Mouse (Mus musculus): ENCODE results near the gene Opa3.
"Not testable (repeated sequence)": the region's sequence is repeated elsewhere in the genome, so short reads cannot be mapped to it uniquely, and the experiment has no call there.

Gene Opa3

GRCm38 (mm10) chr7:19281680-19282304 is 53.7 kb downstream of the Opa3 start:
- DNase-seq (ENCODE audit: low spot score): not testable (repeated sequence)

- DNase-seq (ENCODE audit: low spot score): peak; percentile 52
These were observed 54.3 kb downstream of the Opa3 start, which contains the start of gene Rtn2 for GRCm38 (mm10) chr7:19282385-19282784. TSS of gene Rtn2 (plus strand) at chr7:19282624.

- no peak for DNase-seq (ENCODE audit: low spot score)
These were observed 54.8 kb downstream of the Opa3 start for GRCm38 (mm10) chr7:19282791-19283405.

GRCm38 (mm10) chr7:19283406-19283804 is 55.3 kb downstream of the Opa3 start:
- no peak for DNase-seq (ENCODE audit: low spot score)

- no peak for DNase-seq (ENCODE audit: low spot score)
These were observed 56.6 kb downstream of the Opa3 start for GRCm38 (mm10) chr7:19284763-19285162.

- no peak for DNase-seq (ENCODE audit: low spot score)
These were observed 62.9 kb downstream of the Opa3 start for GRCm38 (mm10) chr7:19290969-19291596.

GRCm38 (mm10) chr7:19295503-19296185 is 67.5 kb downstream of the Opa3 start:
- DNase-seq (ENCODE audit: low spot score): peak; percentile 83

- no peak for DNase-seq (ENCODE audit: low spot score)
These were observed 68.9 kb downstream of the Opa3 start for GRCm38 (mm10) chr7:19297034-19297433.

- no peak for DNase-seq (ENCODE audit: low spot score)
These were observed 69.7 kb downstream of the Opa3 start for GRCm38 (mm10) chr7:19297794-19298193.

- no peak for DNase-seq (ENCODE audit: low spot score)
These were observed 71.1 kb downstream of the Opa3 start for GRCm38 (mm10) chr7:19299194-19299593.

- DNase-seq (ENCODE audit: low spot score): peak; percentile 58
These were observed 72.6 kb downstream of the Opa3 start for GRCm38 (mm10) chr7:19300501-19301421.

GRCm38 (mm10) chr7:19301461-19302263 is 73.5 kb downstream of the Opa3 start:
- DNase-seq (ENCODE audit: low spot score): no peak

- no peak for DNase-seq (ENCODE audit: low spot score)
These were observed 74.3 kb downstream of the Opa3 start for GRCm38 (mm10) chr7:19302264-19303045.

- no peak for DNase-seq (ENCODE audit: low spot score)
These were observed 74.8 kb downstream of the Opa3 start for GRCm38 (mm10) chr7:19303046-19303305.

- peak; percentile 65 for DNase-seq (ENCODE audit: low spot score)
These were observed 75.6 kb downstream of the Opa3 start for GRCm38 (mm10) chr7:19303770-19304169.

GRCm38 (mm10) chr7:19304501-19305412 is 76.6 kb downstream of the Opa3 start:
- no peak for DNase-seq (ENCODE audit: low spot score)

- no peak for DNase-seq (ENCODE audit: low spot score)
These were observed 77.2 kb downstream of the Opa3 start for GRCm38 (mm10) chr7:19305413-19305735.

All from spleen, adult 12 weeks (tissue).